Mouse (Mus musculus) stomach, embryonic 16.5 days (tissue): ENCODE results near the gene Brd4. TPM values are rescaled to one million over a fixed set of nuclear protein-coding genes. Genes with fewer than 3 reads are reported as not detected.

ENCODE experiments used
- ATAC-seq: fragments of 200-750 bp; cut with Nextera tagmentation; 2 replicates; pipeline ENCODE4 v1.8.0; 2017; ENCODE audit warnings: moderate number of reproducible peaks, moderate TSS enrichment; ENCODE audit not compliant: insufficient read depth, low FRiP score
- H3K27ac ChIP-seq: fragments of 300-500 bp; sonication (generic); 2 replicates; pipeline ENCODE4 v1.5.1; 2014; ENCODE audit warnings: low read length
- H3K27me3 ChIP-seq: fragments of 300-500 bp; sonication (generic); 2 replicates; pipeline ENCODE4 v1.6.1; 2014; ENCODE audit warnings: low read length, control low read depth, mixed read lengths; ENCODE audit not compliant: control insufficient read depth, insufficient read depth
- H3K36me3 ChIP-seq: fragments of 300-500 bp; sonication (generic); 2 replicates; pipeline ENCODE4 v1.6.1; 2014; ENCODE audit warnings: low read length; ENCODE audit not compliant: control insufficient read depth, insufficient read depth
- H3K4me1 ChIP-seq: fragments of 300-500 bp; sonication (generic); 2 replicates; pipeline ENCODE4 v1.6.1; 2014; ENCODE audit warnings: low read length, control low read depth, mixed read lengths; ENCODE audit not compliant: control insufficient read depth, insufficient read depth
- H3K4me2 ChIP-seq: fragments of 300-500 bp; sonication (generic); 2 replicates; pipeline ENCODE4 v1.6.1; 2014; ENCODE audit warnings: low read depth, low read length, mixed read lengths
- H3K4me3 ChIP-seq: fragments of 300-500 bp; sonication (generic); replicated peaks from 2 replicates; pipeline ENCODE4 v1.5.1; 2014; ENCODE audit warnings: mild to moderate bottlenecking, low read length
- H3K9ac ChIP-seq: fragments of 300-500 bp; sonication (generic); 2 replicates; pipeline ENCODE4 v1.6.1; 2014; ENCODE audit warnings: low read length
- H3K9me3 ChIP-seq: fragments of 300-500 bp; sonication (generic); replicated peaks from 2 replicates; pipeline ENCODE4 v1.6.1; 2016; ENCODE audit warnings: low read length, control low read depth; ENCODE audit not compliant: control insufficient read depth
- WGBS: fragments of 180-500 bp; shearing (Covaris S2); extraction: QIAGEN DNeasy Blood & Tissue Kit; methylation state at CpG from one replicate; pipeline ENCODE4 v1.1.7; 2014; 5-methylcytosine and 5-hydroxymethylcytosine counted together
- polyA plus RNA-seq: library from polyadenylated mRNA; unstranded; fragments of >200 nt; fragmentation: Nextera tagmentation; extraction: Ambion mirVana; gene quantifications from 2 replicates; pipeline ENCODE4 v1.2.1, GENCODE M21; 2015

Gene Brd4
- polyA plus RNA-seq, 1 experiment from 2014 or later, result 58.0 TPM

GRCm38 (mm10) chr17:32317708-32318107 is 33.2 kb upstream of the Brd4 start:
- no peak overlapping the region for H3K4me3 ChIP-seq
- H3K4me2 ChIP-seq, result no peak overlapping the region
- peaks cover 29% of the 10 kb centered on the region for H3K36me3 ChIP-seq
- H3K4me1 ChIP-seq, result peaks cover 18% of the 10 kb centered on the region
- 90% methylated on average over 3 of the region's 3 CpGs for WGBS
- H3K27me3 ChIP-seq, result no peaks in the 10 kb centered on the region
- no peak overlapping the region for H3K27ac ChIP-seq
- no peaks in the 10 kb centered on the region for H3K9me3 ChIP-seq
- no peak for ATAC-seq
- H3K9ac ChIP-seq, result no peak overlapping the region

- peaks cover 11% of the 10 kb centered on the region for H3K4me1 ChIP-seq
- H3K27me3 ChIP-seq, result no peaks in the 10 kb centered on the region
- H3K9me3 ChIP-seq, result no peaks in the 10 kb centered on the region
- H3K9ac ChIP-seq, result no peak overlapping the region
- peaks cover 32% of the 10 kb centered on the region for H3K36me3 ChIP-seq
- ATAC-seq, result no peak
- WGBS, result 85% methylated on average over 8 of the region's 8 CpGs
- no peak overlapping the region for H3K4me3 ChIP-seq
- H3K4me2 ChIP-seq, result no peak overlapping the region
- H3K27ac ChIP-seq, result no peak overlapping the region
These were observed 32.5 kb upstream of the Brd4 start for GRCm38 (mm10) chr17:32317032-32317431.

- Histone ChIP-seq H3K36me3 (peaks cover 41% of the 10 kb centered on the region), H3K4me1 (peaks cover 9% of the 10 kb centered on the region), H3K4me3 (no peak overlapping the region), H3K9me3 (no peaks in the 10 kb centered on the region), H3K27me3 (no peaks in the 10 kb centered on the region), H3K9ac (no peak overlapping the region), H3K27ac (no peak overlapping the region), H3K4me2 (no peak overlapping the region)
- ATAC-seq, result no peak
- WGBS, result 94% methylated on average over 5 of the region's 5 CpGs
These were observed 31.0 kb upstream of the Brd4 start for GRCm38 (mm10) chr17:32315560-32315959.

- Histone ChIP-seq H3K36me3 (peaks cover 57% of the 10 kb centered on the region), H3K4me1 (0 out of 2 replicates have a peak, but pooled peaks cover 4% of the 10 kb centered on the region), H3K4me3 (no peak overlapping the region), H3K27me3 (no peaks in the 10 kb centered on the region), H3K27ac (no peak overlapping the region), H3K9ac (no peak overlapping the region), H3K4me2 (no peak overlapping the region), H3K9me3 (no peaks in the 10 kb centered on the region)
- WGBS, result 76% methylated on average over 5 of the region's 5 CpGs
- no peak for ATAC-seq
These were observed 29.4 kb upstream of the Brd4 start for GRCm38 (mm10) chr17:32313892-32314291.

GRCm38 (mm10) chr17:32312801-32313200 is 28.3 kb upstream of the Brd4 start:
- WGBS, result 95% methylated on average over 8 of the region's 8 CpGs
- H3K36me3 ChIP-seq, result peaks cover 57% of the 10 kb centered on the region
- no peaks in the 10 kb centered on the region for H3K4me1 ChIP-seq
- H3K9me3 ChIP-seq, result no peaks in the 10 kb centered on the region
- no peak overlapping the region for H3K4me2 ChIP-seq
- H3K4me3 ChIP-seq, result no peak overlapping the region
- no peaks in the 10 kb centered on the region for H3K27me3 ChIP-seq
- H3K9ac ChIP-seq, result no peak overlapping the region
- ATAC-seq, result no peak
- H3K27ac ChIP-seq, result no peak overlapping the region

- Histone ChIP-seq H3K9ac (no peak overlapping the region), H3K27me3 (no peaks in the 10 kb centered on the region), H3K9me3 (no peaks in the 10 kb centered on the region), H3K36me3 (peaks cover 40% of the 10 kb centered on the region), H3K4me2 (no peak overlapping the region), H3K4me1 (no peaks in the 10 kb centered on the region), H3K4me3 (no peak overlapping the region), H3K27ac (no peak overlapping the region)
- no peak for ATAC-seq
- whole genome bisulfite sequencing, result 87% methylated on average over 4 of the region's 4 CpGs
These were observed 23.4 kb upstream of the Brd4 start for GRCm38 (mm10) chr17:32307963-32308362.

GRCm38 (mm10) chr17:32298125-32298524 is 13.6 kb upstream of the Brd4 start:
- no peak for ATAC-seq
- Histone ChIP-seq H3K27me3 (no peaks in the 10 kb centered on the region), H3K36me3 (no peaks in the 10 kb centered on the region), H3K27ac (no peak overlapping the region), H3K4me2 (no peak overlapping the region), H3K9me3 (no peaks in the 10 kb centered on the region), H3K4me1 (no peaks in the 10 kb centered on the region), H3K4me3 (no peak overlapping the region), H3K9ac (no peak overlapping the region)
- 74% methylated on average over 1 of the region's 1 CpGs for whole genome bisulfite sequencing

- no peak overlapping the region for H3K4me3 ChIP-seq
- H3K27ac ChIP-seq, result no peak overlapping the region
- H3K9ac ChIP-seq, result no peak overlapping the region
- peaks cover 5% of the 10 kb centered on the region; the same call in 1 of the 2 replicates for H3K9me3 ChIP-seq
- H3K4me1 ChIP-seq, result no peaks in the 10 kb centered on the region
- H3K27me3 ChIP-seq, result no peaks in the 10 kb centered on the region
- WGBS, result 64% methylated on average over 2 of the region's 2 CpGs
- H3K4me2 ChIP-seq, result no peak overlapping the region
- H3K36me3 ChIP-seq, result no peaks in the 10 kb centered on the region
- no peak for ATAC-seq
These were observed 11.4 kb upstream of the Brd4 start for GRCm38 (mm10) chr17:32295901-32296300.

GRCm38 (mm10) chr17:32295160-32295559 is 10.6 kb upstream of the Brd4 start:
- Histone ChIP-seq H3K4me2 (no peak overlapping the region), H3K4me3 (no peak overlapping the region)
- 82% methylated on average over 4 of the region's 4 CpGs for WGBS

More at GRCm38 (mm10) chr17:32295160-32295559, 10.6 kb upstream of the Brd4 start:
- H3K4me1 ChIP-seq, result no peaks in the 10 kb centered on the region
- H3K36me3 ChIP-seq, result no peaks in the 10 kb centered on the region
- no peak for ATAC-seq
- no peaks in the 10 kb centered on the region for H3K27me3 ChIP-seq
- H3K9ac ChIP-seq, result no peak overlapping the region
- peaks cover 5% of the 10 kb centered on the region; the same call in 1 of the 2 replicates for H3K9me3 ChIP-seq
- no peak overlapping the region for H3K27ac ChIP-seq
